Mouse (Mus musculus) limb, embryonic 15.5 days (tissue): ENCODE results near the gene Ap1b1. TPM values are rescaled to one million over a fixed set of nuclear protein-coding genes. Genes with fewer than 3 reads are reported as not detected.

Experiments used
- ATAC-seq: fragments of 200-750 bp; cut with Nextera tagmentation; 2 replicates; pipeline ENCODE4 v1.8.0; 2017; ENCODE audit warnings: low read depth, moderate TSS enrichment; ENCODE audit not compliant: insufficient number of reproducible peaks, low FRiP score, low TSS enrichment
- H3K27ac ChIP-seq: fragments of 300-500 bp; sonication (generic); 2 replicates; pipeline ENCODE4 v1.5.1; 2015; ENCODE audit warnings: moderate library complexity, mild to moderate bottlenecking, inconsistent platforms
- H3K27me3 ChIP-seq: fragments of 300-500 bp; sonication (generic); 2 replicates; pipeline ENCODE4 v1.6.1; 2015; ENCODE audit warnings: inconsistent platforms
- H3K36me3 ChIP-seq: fragments of 300-500 bp; sonication (generic); 2 replicates; pipeline ENCODE4 v1.6.1; 2015; ENCODE audit warnings: inconsistent platforms
- H3K4me1 ChIP-seq: fragments of 300-500 bp; sonication (generic); 2 replicates; pipeline ENCODE4 v1.6.1; 2015; ENCODE audit warnings: inconsistent platforms
- H3K4me2 ChIP-seq: fragments of 300-500 bp; sonication (generic); 2 replicates; pipeline ENCODE4 v1.6.1; 2015; ENCODE audit warnings: mild to moderate bottlenecking, inconsistent platforms
- H3K4me3 ChIP-seq: fragments of 300-500 bp; sonication (generic); 2 replicates; pipeline ENCODE4 v1.5.1; 2015; ENCODE audit warnings: mild to moderate bottlenecking, inconsistent platforms
- H3K9ac ChIP-seq: fragments of 300-500 bp; sonication (generic); 2 replicates; pipeline ENCODE4 v1.6.1; 2015; ENCODE audit warnings: inconsistent platforms
- H3K9me3 ChIP-seq: fragments of 300-500 bp; sonication (generic); 2 replicates; pipeline ENCODE4 v1.6.1; 2016; ENCODE audit warnings: inconsistent platforms
- WGBS: fragments of 180-500 bp; shearing (Covaris S2); methylation state at CpG from one replicate; pipeline ENCODE4 v1.1.7; 2015; 5-methylcytosine and 5-hydroxymethylcytosine counted together
- polyA plus RNA-seq: library from polyadenylated mRNA; unstranded; fragments of >200 nt; fragmentation: Nextera tagmentation; extraction: Ambion mirVana; gene quantifications from 2 replicates; pipeline ENCODE4 v1.2.1, GENCODE M21; 2015

Ap1b1 gene
- polyA plus RNA-seq, 1 experiment from 2014 or later, result 55.2 TPM

DNA sequence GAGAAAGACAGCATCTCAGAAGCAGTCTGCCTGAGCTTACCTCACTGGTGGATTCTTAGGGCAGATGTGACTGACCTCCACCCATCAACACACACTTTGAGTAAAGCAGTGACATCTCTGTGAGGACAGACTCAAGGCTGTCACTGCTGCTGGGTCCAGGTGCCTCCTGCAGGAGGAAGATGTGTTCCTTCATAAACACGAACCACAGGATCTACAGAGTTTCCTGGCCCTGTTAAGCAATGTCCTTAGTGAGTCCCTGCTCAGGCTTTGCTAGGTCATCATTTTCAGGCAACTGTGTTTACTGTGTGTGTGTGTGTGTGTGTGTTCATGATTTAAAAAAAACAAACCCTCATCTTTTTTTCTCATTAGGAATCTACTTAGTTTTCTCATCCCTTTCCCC lies 24.9 kb downstream of the Ap1b1 start:
- Histone ChIP-seq H3K9me3 (no peaks in the 10 kb centered on the region), H3K4me1 (0 out of 2 replicates have a peak, but pooled peaks cover 4% of the 10 kb centered on the region), H3K27ac (no peak overlapping the region), H3K4me2 (no peak overlapping the region), H3K36me3 (peaks cover 41% of the 10 kb centered on the region), H3K27me3 (no peaks in the 10 kb centered on the region), H3K4me3 (no peak overlapping the region), H3K9ac (no peak overlapping the region)
- no peak for ATAC-seq
- 75% methylated on average over 1 of the region's 1 CpGs for WGBS

DNA sequence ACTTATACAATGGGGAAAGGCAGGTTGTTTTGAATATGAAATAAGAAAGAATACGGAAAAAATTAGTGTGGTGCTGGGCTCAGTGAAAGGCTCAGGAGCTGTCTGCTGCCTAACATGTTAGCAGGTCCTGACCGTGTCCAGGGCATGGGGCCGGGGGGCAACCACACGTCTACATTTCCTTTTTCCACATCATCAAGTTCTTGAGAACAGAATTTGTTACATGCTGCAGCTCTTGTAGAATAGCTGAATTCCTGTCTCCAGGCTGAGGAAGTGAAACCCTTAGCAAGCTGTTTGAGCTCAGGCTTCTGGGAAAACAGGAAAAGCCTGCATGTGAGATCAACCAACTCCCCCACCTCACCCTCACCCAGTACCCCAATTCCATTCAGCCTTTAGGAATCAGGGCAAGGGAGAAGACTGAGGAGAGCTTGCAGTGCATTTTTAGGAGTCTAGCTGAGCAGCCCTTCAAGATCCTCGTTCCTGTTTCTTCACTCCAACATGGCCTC lies 25.6 kb downstream of the Ap1b1 start:
- Histone ChIP-seq H3K27me3 (no peaks in the 10 kb centered on the region), H3K9me3 (no peaks in the 10 kb centered on the region), H3K4me2 (no peak overlapping the region), H3K9ac (no peak overlapping the region), H3K4me1 (0 out of 2 replicates have a peak, but pooled peaks cover under 1% of the 10 kb centered on the region), H3K4me3 (no peak overlapping the region), H3K27ac (peak overlapping the region; percentile 8; the same call in 1 of the 2 replicates), H3K36me3 (peaks cover 48% of the 10 kb centered on the region)
- 71% methylated on average over 5 of the region's 5 CpGs for WGBS
- no peak for ATAC-seq

DNA sequence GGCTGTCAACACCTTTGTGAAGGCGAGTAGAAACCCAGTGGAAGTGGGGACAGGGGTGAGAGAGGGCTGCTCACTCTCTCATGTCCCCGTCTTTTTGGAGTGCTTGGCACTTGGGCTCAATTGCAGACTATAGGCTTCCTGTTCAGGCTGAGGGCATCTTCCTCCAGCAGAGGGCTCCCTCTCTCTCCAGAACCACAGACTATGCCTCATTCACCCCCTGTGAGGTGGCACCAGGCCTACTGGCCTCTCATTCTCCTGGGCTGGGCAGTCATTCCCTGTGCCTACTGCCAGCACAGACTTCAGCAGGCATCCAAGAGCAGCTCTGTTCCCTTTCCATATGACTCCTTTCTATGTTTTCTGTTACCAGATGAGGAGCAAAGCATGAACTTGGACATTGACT lies 29.1 kb downstream of the Ap1b1 start:
- no peaks in the 10 kb centered on the region for H3K9me3 ChIP-seq
- 38% methylated on average over 2 of the region's 2 CpGs for WGBS
- no peak overlapping the region for H3K4me2 ChIP-seq
- no peak overlapping the region for H3K4me3 ChIP-seq
- no peak overlapping the region for H3K27ac ChIP-seq
- H3K9ac ChIP-seq, result no peak overlapping the region
- no peaks in the 10 kb centered on the region for H3K4me1 ChIP-seq
- peaks cover 72% of the 10 kb centered on the region for H3K36me3 ChIP-seq
- H3K27me3 ChIP-seq, result no peaks in the 10 kb centered on the region
- peak; percentile 40; the same call in 1 of the 2 replicates for ATAC-seq

DNA sequence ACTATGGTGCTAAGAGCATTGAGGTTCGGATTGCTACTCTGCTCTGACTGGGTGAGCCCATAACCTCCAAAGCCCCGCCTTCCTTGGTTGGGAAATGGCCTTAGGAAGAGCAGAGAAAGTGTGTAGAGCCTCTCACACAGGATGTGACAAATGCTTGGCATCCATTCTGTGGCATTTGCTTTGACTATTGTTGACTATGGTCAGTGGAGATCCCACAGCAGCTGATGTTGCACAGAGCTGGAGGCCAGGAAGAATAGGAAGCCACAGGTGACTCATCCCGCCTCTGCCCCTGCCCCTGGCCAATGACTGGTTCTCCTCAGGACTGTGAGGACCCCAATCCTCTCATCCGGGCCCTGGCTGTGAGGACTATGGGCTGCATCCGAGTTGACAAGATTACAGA lies 29.7 kb downstream of the Ap1b1 start:
- no peaks in the 10 kb centered on the region for H3K4me1 ChIP-seq
- 89% methylated on average over 5 of the region's 5 CpGs for WGBS
- H3K4me2 ChIP-seq, result no peak overlapping the region
- peaks cover 72% of the 10 kb centered on the region for H3K36me3 ChIP-seq
- no peak overlapping the region for H3K9ac ChIP-seq
- ATAC-seq, result no peak
- H3K4me3 ChIP-seq, result no peak overlapping the region
- H3K27ac ChIP-seq, result no peak overlapping the region
- H3K9me3 ChIP-seq, result no peaks in the 10 kb centered on the region
- no peaks in the 10 kb centered on the region for H3K27me3 ChIP-seq

DNA sequence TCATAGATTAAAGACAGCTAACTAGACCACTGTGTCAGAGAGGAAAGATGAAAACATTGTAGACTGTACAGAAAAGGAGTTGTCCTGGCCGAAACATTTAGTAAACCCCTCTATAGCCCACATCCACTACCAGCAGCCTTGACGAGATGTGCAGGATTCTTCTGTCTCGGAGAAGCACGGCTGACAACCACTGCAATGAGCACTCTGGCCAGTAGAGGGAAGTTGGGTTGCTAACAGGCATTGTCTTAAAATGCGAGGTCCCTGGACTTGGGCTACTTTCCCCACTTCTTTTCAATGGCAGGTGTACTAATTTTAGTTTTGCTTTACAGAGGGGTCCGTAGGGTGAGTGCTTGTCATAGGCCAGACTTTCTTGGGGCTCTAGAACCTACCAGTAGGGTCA lies 30.9 kb downstream of the Ap1b1 start:
- H3K4me1 ChIP-seq, result no peaks in the 10 kb centered on the region
- H3K9me3 ChIP-seq, result no peaks in the 10 kb centered on the region
- no peak overlapping the region for H3K4me3 ChIP-seq
- WGBS, result 53% methylated on average over 6 of the region's 6 CpGs
- H3K36me3 ChIP-seq, result peaks cover 71% of the 10 kb centered on the region
- no peak overlapping the region for H3K4me2 ChIP-seq
- no peaks in the 10 kb centered on the region for H3K27me3 ChIP-seq
- no peak overlapping the region for H3K9ac ChIP-seq
- ATAC-seq, result no peak
- H3K27ac ChIP-seq, result no peak overlapping the region

DNA sequence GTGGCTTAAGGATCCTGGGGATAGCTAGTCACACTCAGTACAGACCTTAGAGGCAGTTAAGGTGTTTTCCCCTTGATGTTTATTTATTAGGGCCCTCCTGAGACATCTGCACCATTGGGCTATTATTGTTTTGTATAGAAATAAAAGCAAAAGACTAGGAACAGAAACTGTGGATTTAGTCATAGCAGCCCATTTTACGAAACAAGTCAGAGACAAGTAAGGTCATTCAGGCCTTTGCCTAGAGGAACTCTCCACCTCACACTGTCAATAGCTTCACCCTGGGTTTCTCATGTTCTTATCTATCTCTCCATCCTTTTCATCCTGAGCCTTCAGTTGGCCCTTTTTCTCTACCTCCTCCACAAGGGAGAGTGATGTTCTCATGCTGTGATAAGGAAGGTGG lies 38.5 kb downstream of the Ap1b1 start:
- Histone ChIP-seq H3K9ac (no peak overlapping the region), H3K4me1 (no peaks in the 10 kb centered on the region), H3K27ac (no peak overlapping the region), H3K9me3 (no peaks in the 10 kb centered on the region), H3K36me3 (peaks cover 72% of the 10 kb centered on the region), H3K4me3 (no peak overlapping the region), H3K4me2 (no peak overlapping the region), H3K27me3 (no peaks in the 10 kb centered on the region)
- ATAC-seq, result no peak
- WGBS, result 94% methylated on average over 1 of the region's 1 CpGs

DNA sequence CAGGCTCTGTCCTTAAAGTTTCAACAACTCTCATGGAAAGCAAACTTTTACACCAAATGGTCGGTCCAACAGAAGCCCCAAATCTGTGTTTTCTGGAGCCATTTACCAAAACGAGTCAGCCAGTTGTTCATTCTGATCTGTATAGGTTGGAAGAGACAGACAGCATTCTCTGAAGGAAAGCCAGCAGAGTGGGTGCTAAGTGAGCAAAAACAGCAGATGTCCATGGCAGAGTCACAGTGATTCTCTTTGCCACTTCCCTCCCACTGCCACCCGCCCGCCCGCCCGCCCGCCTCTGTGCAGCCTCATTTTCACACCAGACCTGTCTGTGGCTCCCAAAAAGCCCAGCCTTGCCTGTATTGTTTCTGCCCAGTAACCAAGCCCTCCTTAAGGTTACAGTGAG lies 41.6 kb downstream of the Ap1b1 start:
- Histone ChIP-seq H3K27me3 (no peaks in the 10 kb centered on the region), H3K9me3 (no peaks in the 10 kb centered on the region), H3K4me2 (no peak overlapping the region), H3K4me1 (no peaks in the 10 kb centered on the region), H3K9ac (no peak overlapping the region), H3K36me3 (peaks cover 91% of the 10 kb centered on the region), H3K4me3 (no peak overlapping the region), H3K27ac (no peak overlapping the region)
- ATAC-seq, result no peak
- WGBS, result 94% methylated on average over 7 of the region's 7 CpGs

DNA sequence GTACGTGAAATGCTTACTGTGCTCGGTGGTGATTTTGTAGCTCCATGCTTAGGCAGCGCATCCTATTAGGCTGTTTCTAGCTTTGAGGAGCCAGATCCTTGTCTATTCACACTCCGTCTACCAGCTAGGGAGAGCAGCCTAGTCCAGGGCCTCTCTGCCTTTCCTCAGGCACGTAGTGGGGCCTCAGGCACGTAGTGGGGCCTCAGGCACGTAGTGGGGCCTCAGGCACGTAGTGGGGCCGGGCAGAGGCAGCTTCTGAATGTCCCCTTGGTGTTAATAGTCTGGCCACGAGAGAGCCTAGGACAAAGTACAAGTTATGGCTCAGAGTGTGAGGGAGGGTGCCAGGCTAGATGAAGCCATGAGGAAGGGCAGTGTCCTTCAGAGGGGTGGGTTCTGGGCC lies 46.1 kb downstream of the Ap1b1 start:
- Histone ChIP-seq H3K27me3 (no peaks in the 10 kb centered on the region), H3K9ac (no peak overlapping the region), H3K27ac (no peak overlapping the region), H3K4me1 (no peaks in the 10 kb centered on the region), H3K36me3 (peaks cover 93% of the 10 kb centered on the region), H3K4me2 (no peak overlapping the region), H3K9me3 (no peaks in the 10 kb centered on the region), H3K4me3 (no peak overlapping the region)
- no peak for ATAC-seq
- 94% methylated on average over 10 of the region's 10 CpGs for WGBS

DNA sequence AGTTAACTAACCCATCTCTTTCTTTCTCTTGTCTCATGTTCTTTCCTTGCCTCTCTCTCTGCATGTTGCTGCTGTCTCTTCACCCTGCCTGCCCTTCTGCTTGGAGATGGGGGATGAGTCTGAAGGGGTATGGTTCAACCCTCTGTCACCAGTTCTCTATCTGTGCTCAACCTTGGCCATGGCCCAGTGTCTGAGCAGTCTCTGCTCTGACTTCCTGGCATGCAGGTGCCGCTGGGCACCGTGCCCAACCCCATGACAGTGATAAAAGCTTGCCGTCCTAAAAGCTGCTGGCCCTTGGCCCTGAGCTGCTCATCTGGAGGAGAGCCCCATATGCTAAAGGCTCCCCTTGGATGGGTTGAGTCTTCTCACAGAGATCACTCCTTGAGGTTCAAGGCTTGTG lies 46.5 kb downstream of the Ap1b1 start:
- no peak overlapping the region for H3K9ac ChIP-seq
- no peak overlapping the region for H3K4me3 ChIP-seq
- no peak for ATAC-seq
- H3K4me1 ChIP-seq, result no peaks in the 10 kb centered on the region
- no peaks in the 10 kb centered on the region for H3K27me3 ChIP-seq
- 70% methylated on average over 3 of the region's 3 CpGs for WGBS
- no peaks in the 10 kb centered on the region for H3K9me3 ChIP-seq
- H3K27ac ChIP-seq, result no peak overlapping the region
- no peak overlapping the region for H3K4me2 ChIP-seq
- H3K36me3 ChIP-seq, result peaks cover 93% of the 10 kb centered on the region

DNA sequence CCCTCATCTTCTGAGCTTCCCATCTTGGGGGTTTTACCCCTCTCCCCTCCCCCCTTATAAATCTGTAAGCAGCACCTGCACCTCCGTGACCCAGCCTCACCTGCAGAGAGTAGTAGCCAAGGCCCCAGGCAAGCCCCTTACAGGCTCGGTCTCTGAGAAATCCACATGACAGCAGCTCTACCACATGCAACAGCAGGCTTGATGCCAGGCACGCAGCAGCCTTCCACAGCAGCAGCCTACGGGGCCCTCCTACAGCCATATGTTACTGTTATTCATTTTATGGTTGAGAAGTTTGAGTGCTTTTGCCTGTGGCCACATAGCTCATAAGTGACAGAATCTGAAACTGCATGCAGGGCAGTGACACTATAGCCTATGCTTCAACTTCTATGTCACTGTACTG lies 48.8 kb downstream of the Ap1b1 start:
- WGBS, result 74% methylated on average over 4 of the region's 4 CpGs
- Histone ChIP-seq H3K4me2 (no peak overlapping the region), H3K36me3 (peaks cover 97% of the 10 kb centered on the region), H3K4me1 (no peaks in the 10 kb centered on the region), H3K9me3 (no peaks in the 10 kb centered on the region), H3K27ac (no peak overlapping the region), H3K4me3 (no peak overlapping the region), H3K9ac (no peak overlapping the region), H3K27me3 (no peaks in the 10 kb centered on the region)
- no peak for ATAC-seq

DNA sequence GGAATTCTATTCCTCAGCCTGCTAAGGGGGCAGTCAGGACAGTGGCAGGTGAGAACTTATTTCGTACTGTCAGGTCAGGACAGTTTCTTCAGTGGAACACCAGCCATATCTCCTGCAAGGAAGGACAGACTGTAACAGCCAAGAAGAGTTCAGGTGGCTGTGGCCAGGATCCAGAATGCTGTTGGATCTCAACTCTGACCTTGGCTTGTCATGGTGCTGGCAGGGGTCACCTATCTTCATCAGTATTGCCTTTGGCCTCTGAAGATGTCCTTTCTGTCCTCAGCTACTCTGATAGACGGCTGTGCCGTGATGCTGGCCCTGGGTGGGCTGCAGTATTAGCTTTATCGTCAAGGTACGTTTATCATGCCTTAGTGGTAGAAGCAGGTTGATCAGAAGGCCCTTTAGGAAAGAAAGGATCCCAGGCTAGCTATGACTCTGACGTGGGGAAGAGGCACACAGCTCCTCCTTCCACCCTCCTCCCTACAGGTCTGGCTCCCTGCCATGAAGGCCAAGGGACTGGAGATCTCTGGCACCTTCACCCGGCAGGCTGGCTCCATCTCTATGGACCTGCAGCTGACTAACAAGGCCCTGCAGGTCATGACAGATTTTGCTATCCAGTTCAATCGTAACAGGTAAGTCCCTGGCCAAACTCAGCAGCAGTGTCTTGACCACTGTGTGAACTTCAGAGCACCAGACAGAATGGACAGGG lies 50.7 kb downstream of the Ap1b1 start:
- no peak overlapping the region for H3K27ac ChIP-seq
- H3K27me3 ChIP-seq, result no peaks in the 10 kb centered on the region
- no peak overlapping the region for H3K4me2 ChIP-seq
- no peak for ATAC-seq
- no peak overlapping the region for H3K9ac ChIP-seq
- H3K36me3 ChIP-seq, result peaks cover 96% of the 10 kb centered on the region
- WGBS, result 84% methylated on average over 8 of the region's 8 CpGs
- no peak overlapping the region for H3K4me3 ChIP-seq
- no peaks in the 10 kb centered on the region for H3K9me3 ChIP-seq
- peaks cover 13% of the 10 kb centered on the region for H3K4me1 ChIP-seq

DNA sequence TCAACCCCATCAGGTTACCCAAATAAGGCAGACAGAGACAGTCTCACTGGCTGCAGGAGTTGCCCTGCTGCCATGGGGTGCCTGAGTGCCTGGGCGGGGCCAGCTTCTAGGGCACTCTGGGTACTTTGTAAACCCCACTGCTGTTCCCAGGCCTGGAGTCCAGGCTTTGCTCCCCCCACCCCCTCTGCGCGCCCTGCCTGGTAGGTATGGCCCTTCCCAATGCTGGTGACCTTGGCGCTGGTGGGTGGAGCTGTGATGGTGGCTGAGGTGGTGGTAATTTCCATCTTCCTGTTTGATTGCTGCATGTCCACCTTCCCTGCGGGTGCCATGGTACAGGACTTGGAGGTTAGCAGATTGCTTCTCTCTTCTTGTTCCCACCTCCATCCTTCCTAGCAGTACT lies 54.0 kb downstream of the Ap1b1 start:
- Histone ChIP-seq H3K36me3 (peaks cover 71% of the 10 kb centered on the region), H3K9me3 (no peaks in the 10 kb centered on the region), H3K27me3 (no peaks in the 10 kb centered on the region), H3K4me1 (peaks cover 13% of the 10 kb centered on the region), H3K9ac (no peak overlapping the region), H3K4me2 (no peak overlapping the region), H3K27ac (no peak overlapping the region), H3K4me3 (no peak overlapping the region)
- WGBS, result 90% methylated on average over 5 of the region's 5 CpGs
- no peak for ATAC-seq
